Mouse (Mus musculus) small intestine, adult 2 months (tissue): ENCODE measurements around the gene Gm16181.

Experiments used
- CTCF ChIP-seq: fragments of 200-500 bp; IDR thresholded peaks from 2 replicates; pipeline ENCODE4 v1.5.1; 2012; ENCODE audit warnings: low read depth, mild to moderate bottlenecking, control low read depth, inconsistent platforms, low read length, moderate library complexity, mixed read lengths; ENCODE audit not compliant: insufficient replicate concordance, insufficient read length; ENCODE audit errors: extremely low read depth
- POLR2A ChIP-seq: fragments of 200-500 bp; IDR thresholded peaks from 2 replicates; pipeline ENCODE4 v1.6.1; 2012; ENCODE audit warnings: low read depth, mild to moderate bottlenecking, control low read depth, inconsistent platforms, low read length, moderate library complexity

- TF ChIP-seq CTCF (no peak), POLR2A (no peak)
These were observed 2.0 kb upstream of the Gm16181 start for GRCm38 (mm10) chr17:35218516-35219193.
